Mouse (Mus musculus): ENCODE measurements around the gene Asap3.

Gene Asap3

DNA sequence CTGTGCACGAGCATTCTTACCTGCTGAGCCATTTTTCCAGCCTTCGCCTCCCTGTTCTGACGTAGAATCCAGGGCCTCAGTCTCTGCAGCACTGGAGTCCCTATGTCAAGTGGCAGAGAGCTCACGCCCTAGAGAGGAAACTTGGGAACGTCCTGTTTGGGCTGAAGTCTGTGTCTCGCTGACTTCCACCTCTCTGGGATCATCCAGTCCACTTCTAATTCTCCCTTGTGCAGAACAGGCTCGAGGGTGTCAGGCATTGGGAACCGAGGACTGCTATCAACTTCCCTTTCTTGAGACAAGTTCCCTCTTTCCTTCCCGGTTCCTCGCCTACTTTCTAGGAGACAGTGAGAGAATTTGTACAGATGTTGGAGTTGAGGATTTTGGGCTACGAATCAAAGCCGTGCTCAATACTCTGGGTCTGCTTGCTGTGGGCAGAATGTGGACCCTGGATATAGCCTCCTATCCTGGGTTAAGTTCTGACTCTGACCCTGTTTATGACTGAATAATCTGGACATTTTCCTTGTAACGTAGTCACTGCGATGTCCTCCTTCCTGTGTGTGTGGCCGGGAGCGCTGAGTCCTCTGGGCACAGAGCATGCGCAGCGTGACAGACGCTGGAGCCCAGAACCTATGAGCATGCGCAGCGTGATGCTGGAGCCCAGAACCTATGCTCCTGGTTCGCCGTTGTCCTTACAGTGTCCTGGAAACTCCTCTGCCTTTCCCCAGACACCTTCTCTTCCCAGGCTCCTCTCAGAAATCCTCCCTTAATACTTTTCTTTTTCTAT lies 18.7 kb downstream of the Asap3 start:
- ChIA-PET POLR2A (interaction anchor here in 1 of 4 experiments (0.6 to 1.0 kb wide), 2 partner anchors 23 to 266 kb away, joined by 3 to 4 read pairs; partner anchors contain the start of gene Tcea3), CTCF (interaction anchor here in 2 of 4 experiments (0.7 to 1.3 kb wide), 2 partner anchors 9 to 15 kb away, joined by 3 to 5 read pairs; no protein-coding TSS in a partner anchor)

- ChIA-PET POLR2A (interaction anchor here in 2 of 4 experiments (0.6 to 1.5 kb wide), 5 partner anchors 8 to 420 kb away, joined by 3 to 5 read pairs (median 4); partner anchors contain the start of gene Asap3 (in 1 of the 2)), CTCF (interaction anchor here in 3 of 4 experiments (0.6 to 3.6 kb wide), 6 partner anchors 12 to 204 kb away, joined by 3 to 13 read pairs (median 4); no protein-coding TSS in a partner anchor)
Measured at GRCm38 (mm10) chr4:136227408-136227807, 21.2 kb downstream of the Asap3 start.

DNA sequence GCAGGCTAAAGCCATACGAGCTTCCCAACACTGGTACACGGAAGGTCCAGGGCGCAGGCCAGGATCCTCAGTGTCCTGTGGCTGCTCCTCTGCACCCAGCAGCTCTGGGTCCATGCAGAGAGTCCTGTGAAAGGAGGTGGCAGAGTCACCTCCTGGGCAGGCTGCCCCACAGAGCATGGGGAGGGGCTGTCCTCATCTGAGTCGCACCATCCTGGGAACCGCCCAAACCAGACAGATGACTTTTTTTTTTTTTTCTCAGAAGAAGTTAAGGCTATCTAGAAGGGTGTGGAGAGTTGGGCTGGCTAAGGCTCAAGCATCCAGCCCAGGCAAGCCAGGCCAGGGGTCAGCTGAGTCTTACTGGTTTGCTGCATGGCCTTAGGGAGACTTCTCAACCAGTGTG lies 22.5 kb downstream of the Asap3 start:
- ChIA-PET POLR2A (interaction anchor here in 3 of 4 experiments (0.6 to 1.5 kb wide), 6 partner anchors 9 to 175 kb away, joined by 3 to 5 read pairs (median 4); partner anchors contain the start of genes Asap3 (in 1 of the 3) and Rpl11 (in 1 of the 3)), CTCF (interaction anchor here in 3 of 4 experiments (0.6 to 3.6 kb wide), 4 partner anchors 11 to 196 kb away, joined by 4 to 13 read pairs (median 4); no protein-coding TSS in a partner anchor)

- ChIA-PET CTCF (interaction anchor here in 3 of 4 experiments (0.5 to 5.2 kb wide), 20 partner anchors 11 to 381 kb away, joined by 3 to 46 read pairs (median 4); partner anchors contain the start of gene Asap3 (in 2 of the 3)), POLR2A (interaction anchor here (0.5 to 2.5 kb wide), 13 partner anchors 9 to 1335 kb away, joined by 3 to 18 read pairs (median 3); partner anchors contain the start of genes Asap3 (in 1 of the 4), E2f2 (in 1 of the 4), Luzp1 (in 1 of the 4) and Tcea3 (in 1 of the 4))
Measured at GRCm38 (mm10) chr4:136238669-136239068, 32.5 kb downstream of the Asap3 start.

DNA sequence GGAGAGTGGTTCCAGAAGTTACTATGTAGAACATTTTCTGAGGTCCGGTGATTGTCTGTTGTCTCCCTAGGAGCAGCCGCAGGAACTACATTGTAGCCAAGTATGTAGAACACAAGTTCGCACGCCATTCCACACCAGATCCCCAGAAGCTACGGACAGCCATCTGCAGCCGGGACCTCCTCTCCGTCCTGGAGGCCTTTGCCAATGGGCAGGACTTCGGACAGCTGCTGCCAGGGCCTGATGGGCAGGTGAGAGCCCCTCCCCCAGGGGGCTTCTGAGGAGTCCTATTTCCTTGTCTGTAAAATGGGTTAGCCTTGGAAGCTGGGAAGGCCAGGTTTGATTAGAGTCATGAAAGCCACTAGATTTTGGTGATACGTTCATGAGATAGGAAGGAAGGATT lies 32.9 kb downstream of the Asap3 start:
- CTCF ChIA-PET: interaction anchor here (0.5 to 5.2 kb wide), 38 partner anchors 9 to 1120 kb away, joined by 3 to 46 read pairs (median 4); partner anchors contain the start of genes Asap3 (in 2 of the 4) and Lactbl1 (in 1 of the 4)

DNA sequence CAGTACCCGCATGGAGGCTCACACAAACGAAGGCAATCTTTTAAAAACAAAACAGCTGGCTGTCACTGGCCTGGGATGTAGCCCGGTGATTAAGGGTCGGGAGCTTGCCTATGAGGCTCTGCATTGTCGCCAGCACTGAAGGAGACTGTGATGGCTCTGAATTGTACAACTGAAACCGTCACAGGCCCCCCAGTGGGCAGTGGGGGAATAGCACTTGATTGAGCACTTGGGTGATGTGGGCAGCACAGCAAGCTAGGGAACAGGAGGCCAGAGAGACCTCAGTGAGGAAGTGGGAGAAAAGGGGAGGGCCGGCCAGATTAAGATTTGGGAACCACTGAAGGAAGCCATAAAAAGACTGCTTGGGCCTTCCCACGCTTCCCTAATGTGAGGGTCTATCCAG lies 33.5 kb downstream of the Asap3 start:
- ChIA-PET CTCF (interaction anchor here (0.5 to 5.2 kb wide), 45 partner anchors 9 to 1119 kb away, joined by 3 to 46 read pairs (median 4); partner anchors contain the start of genes Asap3 (in 2 of the 4), E2f2 (in 1 of the 4) and Lactbl1 (in 1 of the 4)), POLR2A (interaction anchor here in 3 of 4 experiments (0.6 to 2.5 kb wide), 19 partner anchors 8 to 352 kb away, joined by 3 to 18 read pairs (median 4); partner anchors contain the start of genes Asap3 (in 2 of the 3), Tcea3 (in 2 of the 3), E2f2 (in 1 of the 3) and Hnrnpr (in 1 of the 3))

More for the DNA sequence above, 32.9 kb downstream of the Asap3 start:
- POLR2A ChIA-PET: interaction anchor here (0.5 to 2.5 kb wide), 23 partner anchors 9 to 1334 kb away, joined by 3 to 18 read pairs (median 3); partner anchors contain the start of genes Asap3 (in 2 of the 4), Tcea3 (in 2 of the 4), E2f2 (in 1 of the 4) and Hnrnpr (in 1 of the 4)

- CTCF ChIA-PET: interaction anchor here (0.5 to 5.2 kb wide), 38 partner anchors 9 to 381 kb away, joined by 3 to 46 read pairs (median 4); partner anchors contain the start of genes Asap3 (in 2 of the 4) and E2f2 (in 1 of the 4)
- POLR2A ChIA-PET: interaction anchor here in 3 of 4 experiments (0.6 to 2.5 kb wide), 14 partner anchors 8 to 351 kb away, joined by 3 to 18 read pairs (median 4); partner anchors contain the start of genes Asap3 (in 2 of the 3), Tcea3 (in 2 of the 3), E2f2 (in 1 of the 3) and Luzp1 (in 1 of the 3)
Measured at GRCm38 (mm10) chr4:136240123-136240522, 34.0 kb downstream of the Asap3 start.

GRCm38 (mm10) chr4:136240955-136241354 lies 34.8 kb downstream of the Asap3 start:
- POLR2A ChIA-PET: interaction anchor here in 2 of 4 experiments (0.6 to 1.4 kb wide), 3 partner anchors 9 to 34 kb away, joined by 3 to 4 read pairs (median 4); partner anchors contain the start of gene Asap3 (in 1 of the 2)
- CTCF ChIA-PET: interaction anchor here in 3 of 4 experiments (0.5 to 5.2 kb wide), 8 partner anchors 8 to 88 kb away, joined by 3 to 46 read pairs (median 6); no protein-coding TSS in a partner anchor

- ChIA-PET CTCF (interaction anchor here in 3 of 4 experiments (0.6 to 5.2 kb wide), 8 partner anchors 11 to 366 kb away, joined by 3 to 46 read pairs (median 4); no protein-coding TSS in a partner anchor), POLR2A (interaction anchor here in 2 of 4 experiments (0.6 to 1.5 kb wide), 7 partner anchors 10 to 555 kb away, joined by 3 to 4 read pairs (median 4); partner anchors contain the start of gene Asap3 (in 1 of the 2))
Measured at GRCm38 (mm10) chr4:136242065-136242703, 36.0 kb downstream of the Asap3 start.

- ChIA-PET CTCF (interaction anchor here in 3 of 4 experiments (0.6 to 5.2 kb wide), 6 partner anchors 17 to 366 kb away, joined by 3 to 46 read pairs (median 4); no protein-coding TSS in a partner anchor), POLR2A (interaction anchor here in 1 of 4 experiments (0.6 to 1.5 kb wide), 6 partner anchors 10 to 556 kb away, joined by 3 to 7 read pairs (median 4); partner anchors contain the start of gene Asap3)
Measured at GRCm38 (mm10) chr4:136242728-136243127, 36.6 kb downstream of the Asap3 start.

GRCm38 (mm10) chr4:136244208-136244607 lies 38.0 kb downstream of the Asap3 start:
- ChIA-PET POLR2A (interaction anchor here in 2 of 4 experiments (0.9 to 1.5 kb wide), 2 partner anchors 15 to 44 kb away, joined by 3 to 4 read pairs; no protein-coding TSS in a partner anchor), CTCF (interaction anchor here in 3 of 4 experiments (0.5 to 1.9 kb wide), 8 partner anchors 15 to 354 kb away, joined by 3 to 8 read pairs (median 4); no protein-coding TSS in a partner anchor)

- CTCF ChIA-PET: interaction anchor here in 3 of 4 experiments (0.6 to 3.2 kb wide), 12 partner anchors 10 to 945 kb away, joined by 3 to 23 read pairs (median 4); partner anchors contain the start of gene Asap3 (in 1 of the 3)
Measured at GRCm38 (mm10) chr4:136245681-136246080, 39.5 kb downstream of the Asap3 start.

DNA sequence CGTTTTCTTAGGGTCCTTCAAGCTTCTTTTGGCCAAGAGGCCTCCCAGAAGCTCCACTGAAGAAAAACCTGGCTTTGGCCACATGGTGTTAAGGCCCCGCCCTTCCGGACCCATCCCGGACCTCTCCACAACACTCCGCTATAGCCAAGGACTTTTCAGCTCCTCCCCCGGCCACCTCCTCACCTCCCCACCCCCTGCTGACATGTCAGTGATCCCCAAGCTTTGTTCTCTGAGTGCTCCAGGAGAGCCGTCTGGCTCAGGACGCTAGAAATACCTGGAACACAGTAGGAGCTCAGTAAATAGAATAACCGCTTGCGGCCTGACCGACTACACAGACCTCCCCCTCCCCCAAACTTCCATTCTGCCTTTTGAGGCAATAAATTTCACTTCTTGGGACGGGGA lies 40.4 kb downstream of the Asap3 start:
- POLR2A ChIA-PET: interaction anchor here (0.5 to 3.1 kb wide), 75 partner anchors 8 to 1882 kb away, joined by 3 to 21 read pairs (median 4); partner anchors contain the start of genes Asap3 (in 3 of the 4), E2f2 (in 3 of the 4), Hnrnpr (in 2 of the 4) and Rpl11 (in 2 of the 4)
- CTCF ChIA-PET: interaction anchor here (0.5 to 3.2 kb wide), 25 partner anchors 10 to 467 kb away, joined by 3 to 23 read pairs (median 3); partner anchors contain the start of genes Asap3 (in 1 of the 4), Hnrnpr (in 1 of the 4) and Rpl11 (in 1 of the 4)

More at GRCm38 (mm10) chr4:136245681-136246080, 39.5 kb downstream of the Asap3 start:
- POLR2A ChIA-PET: interaction anchor here (0.5 to 3.1 kb wide), 34 partner anchors 9 to 615 kb away, joined by 3 to 21 read pairs (median 6); partner anchors contain the start of genes Asap3 (in 3 of the 4), E2f2 (in 2 of the 4), Hnrnpr (in 2 of the 4) and Rpl11 (in 2 of the 4)

DNA sequence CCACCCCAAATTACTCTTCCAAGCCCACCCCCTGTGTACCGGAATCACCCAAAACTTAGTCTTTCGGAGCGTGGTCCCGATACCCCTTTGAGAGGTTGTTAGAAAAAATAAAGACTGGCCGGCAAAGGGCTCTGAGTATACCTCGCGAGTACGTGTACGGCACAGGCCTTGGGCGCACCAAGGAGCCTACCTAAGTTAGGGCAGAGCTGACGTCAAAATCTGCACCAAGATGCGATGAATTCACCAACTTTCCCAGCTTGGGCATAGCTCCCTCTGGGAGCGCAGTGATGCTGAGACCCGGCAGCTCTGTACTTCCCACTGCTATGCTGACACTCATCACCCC lies 41.2 kb downstream of the Asap3 start:
- ChIA-PET POLR2A (interaction anchor here (0.6 to 3.5 kb wide), 35 partner anchors 7 to 375 kb away, joined by 3 to 21 read pairs (median 5); partner anchors contain the start of genes Hnrnpr (in 2 of the 4), 6030445D17Rik (in 1 of the 4), Asap3 (in 1 of the 4) and E2f2 (in 1 of the 4)), CTCF (interaction anchor here (0.6 to 3.2 kb wide), 10 partner anchors 12 to 418 kb away, joined by 3 to 23 read pairs (median 4); partner anchors contain the start of genes Asap3 (in 1 of the 4) and Fuca1 (in 1 of the 4))

GRCm38 (mm10) chr4:136247729-136248463 lies 41.7 kb downstream of the Asap3 start, which contains the start of gene Tcea3:
Tcea3 (plus strand) TSS chr4:136247729.
- ChIA-PET POLR2A (interaction anchor here in 3 of 4 experiments (0.5 to 3.5 kb wide), 37 partner anchors 8 to 375 kb away, joined by 3 to 21 read pairs (median 5); partner anchors contain the start of genes Hnrnpr (in 2 of the 3), Asap3 (in 1 of the 3), Fuca1 (in 1 of the 3) and Gale (in 1 of the 3)), CTCF (interaction anchor here in 3 of 4 experiments (0.6 to 3.2 kb wide), 11 partner anchors 8 to 446 kb away, joined by 3 to 23 read pairs (median 4); partner anchors contain the start of genes Asap3 (in 1 of the 3) and Fuca1 (in 1 of the 3))

All from embryonic stem cell, embryonic (primary cell).